Mouse (Mus musculus) ovary, postnatal 36 days (tissue): ENCODE data around the gene Tktl1.
"Not testable (repeated sequence)": the region's sequence is repeated elsewhere in the genome, so short reads cannot be mapped to it uniquely, and the experiment has no call there.

Experiments used
- DNase-seq: peaks from one replicate; pipeline ENCODE4 v3.0.0; 2022; ENCODE audit warnings: low spot score, mixed read lengths

Tktl1 gene

GRCm38 (mm10) chrX:74176959-74177358, at the start of gene Tktl1:
TSS of gene Tktl1 (plus strand) at chrX:74177259.
- no peak for DNase-seq

- not testable (repeated sequence) for DNase-seq
These were observed 41.8 kb upstream of the Tktl1 start, which contains the start of gene Mecp2 for GRCm38 (mm10) chrX:74135263-74135662. TSS of gene Mecp2 (minus strand) at chrX:74135363.

- no peak for DNase-seq
These were observed 9.3 kb upstream of the Tktl1 start, which contains the start of gene Tex28 for GRCm38 (mm10) chrX:74167738-74168137. TSS of gene Tex28 (minus strand) at chrX:74167838.

GRCm38 (mm10) chrX:74203556-74203955, 26.5 kb downstream of the Tktl1 start:
- no peak for DNase-seq

- DNase-seq = no peak
These were observed 41.4 kb downstream of the Tktl1 start for GRCm38 (mm10) chrX:74218496-74218895.

GRCm38 (mm10) chrX:74219449-74219848, 42.4 kb downstream of the Tktl1 start:
- no peak for DNase-seq

- DNase-seq = not testable (repeated sequence)
These were observed 43.0 kb downstream of the Tktl1 start for GRCm38 (mm10) chrX:74220099-74220498.

- no peak for DNase-seq
These were observed 53.0 kb downstream of the Tktl1 start for GRCm38 (mm10) chrX:74230038-74230437.

- DNase-seq = no peak
These were observed 56.1 kb downstream of the Tktl1 start for GRCm38 (mm10) chrX:74233196-74233595.

GRCm38 (mm10) chrX:74240332-74240731, 63.3 kb downstream of the Tktl1 start:
- DNase-seq = no peak

GRCm38 (mm10) chrX:74243396-74243795, 66.3 kb downstream of the Tktl1 start:
- no peak for DNase-seq

- DNase-seq = no peak
These were observed 66.7 kb downstream of the Tktl1 start for GRCm38 (mm10) chrX:74243807-74244206.

GRCm38 (mm10) chrX:74244614-74245083, 67.6 kb downstream of the Tktl1 start:
- DNase-seq = peak; percentile 39

GRCm38 (mm10) chrX:74245107-74245506, 68.0 kb downstream of the Tktl1 start:
- no peak for DNase-seq

GRCm38 (mm10) chrX:74245687-74246086, 68.6 kb downstream of the Tktl1 start:
- DNase-seq = peak; percentile 79

- peak; percentile 82 for DNase-seq
These were observed 69.2 kb downstream of the Tktl1 start for GRCm38 (mm10) chrX:74246213-74246681.

- no peak for DNase-seq
These were observed 69.6 kb downstream of the Tktl1 start for GRCm38 (mm10) chrX:74246693-74247092.

GRCm38 (mm10) chrX:74248651-74249050, 71.6 kb downstream of the Tktl1 start:
- peak; percentile 53 for DNase-seq

GRCm38 (mm10) chrX:74249615-74250014, 72.6 kb downstream of the Tktl1 start, which contains the start of gene Flna:
TSS of gene Flna (minus strand) at chrX:74249820.
- peak; percentile 69 for DNase-seq

- peak; percentile 85 for DNase-seq
These were observed 77.3 kb downstream of the Tktl1 start, which contains the start of gene Emd for GRCm38 (mm10) chrX:74254153-74254887. TSS of gene Emd (plus strand) at chrX:74254687.

GRCm38 (mm10) chrX:74254888-74255565, 78.0 kb downstream of the Tktl1 start:
- DNase-seq = no peak

GRCm38 (mm10) chrX:74257746-74258145, 80.7 kb downstream of the Tktl1 start:
- no peak for DNase-seq
